Mouse (Mus musculus): Measurements from ENCODE around the gene Dnajb9. TPM values are rescaled to one million over a fixed set of nuclear protein-coding genes. Genes with fewer than 3 reads are reported as not detected.

Dnajb9 gene
- polyA plus RNA-seq, 1 experiment from 2014 or later = 21.9 TPM

DNA sequence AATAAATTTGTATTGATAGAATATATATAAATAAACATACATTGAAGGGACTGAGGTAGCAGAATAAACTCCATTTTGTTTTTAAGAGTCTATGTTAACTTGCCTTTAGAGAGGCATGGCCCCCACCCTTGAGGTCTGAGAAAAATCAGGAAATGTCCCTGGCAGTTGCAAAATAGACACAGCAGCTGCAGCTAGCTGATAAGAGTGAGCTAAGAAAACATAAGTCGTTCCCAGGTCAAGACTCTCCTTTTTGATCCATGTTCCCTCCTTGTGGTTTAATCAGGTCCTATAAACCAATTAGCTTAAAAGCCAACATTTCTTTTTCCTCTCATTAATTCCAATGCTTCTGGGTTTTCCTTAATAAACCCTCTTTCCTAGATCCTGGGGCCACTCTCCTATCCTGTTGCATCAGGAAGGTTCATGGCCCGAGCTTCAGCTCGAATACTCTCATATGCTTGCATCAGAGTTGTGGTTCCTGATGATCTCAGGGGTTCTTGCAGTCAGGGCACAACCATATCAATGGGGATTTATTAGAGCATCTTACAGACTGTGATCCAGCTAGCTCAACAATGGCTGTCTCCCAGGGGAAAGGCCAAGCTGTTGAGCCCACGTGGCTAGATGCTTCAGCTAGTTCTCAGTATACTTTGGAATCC lies 12.1 kb downstream of the Dnajb9 start:
- no peak overlapping the region for H3K27ac ChIP-seq
- H3K9ac ChIP-seq = no peak overlapping the region
- no peak overlapping the region for H3K4me2 ChIP-seq
- ATAC-seq (replicated peaks; ENCODE audit: low FRiP score) = 0 out of 2 replicates have a peak, but pooled peaks have one; percentile 33
- WGBS = 36% methylated on average over 4 of the region's 4 CpGs
- H3K4me3 ChIP-seq (replicated peaks) = no peak overlapping the region
- no peaks in the 10 kb centered on the region for H3K27me3 ChIP-seq
- no peaks in the 10 kb centered on the region for H3K4me1 ChIP-seq
- no peaks in the 10 kb centered on the region for H3K36me3 ChIP-seq
- H3K9me3 ChIP-seq (replicated peaks) = no peaks in the 10 kb centered on the region

DNA sequence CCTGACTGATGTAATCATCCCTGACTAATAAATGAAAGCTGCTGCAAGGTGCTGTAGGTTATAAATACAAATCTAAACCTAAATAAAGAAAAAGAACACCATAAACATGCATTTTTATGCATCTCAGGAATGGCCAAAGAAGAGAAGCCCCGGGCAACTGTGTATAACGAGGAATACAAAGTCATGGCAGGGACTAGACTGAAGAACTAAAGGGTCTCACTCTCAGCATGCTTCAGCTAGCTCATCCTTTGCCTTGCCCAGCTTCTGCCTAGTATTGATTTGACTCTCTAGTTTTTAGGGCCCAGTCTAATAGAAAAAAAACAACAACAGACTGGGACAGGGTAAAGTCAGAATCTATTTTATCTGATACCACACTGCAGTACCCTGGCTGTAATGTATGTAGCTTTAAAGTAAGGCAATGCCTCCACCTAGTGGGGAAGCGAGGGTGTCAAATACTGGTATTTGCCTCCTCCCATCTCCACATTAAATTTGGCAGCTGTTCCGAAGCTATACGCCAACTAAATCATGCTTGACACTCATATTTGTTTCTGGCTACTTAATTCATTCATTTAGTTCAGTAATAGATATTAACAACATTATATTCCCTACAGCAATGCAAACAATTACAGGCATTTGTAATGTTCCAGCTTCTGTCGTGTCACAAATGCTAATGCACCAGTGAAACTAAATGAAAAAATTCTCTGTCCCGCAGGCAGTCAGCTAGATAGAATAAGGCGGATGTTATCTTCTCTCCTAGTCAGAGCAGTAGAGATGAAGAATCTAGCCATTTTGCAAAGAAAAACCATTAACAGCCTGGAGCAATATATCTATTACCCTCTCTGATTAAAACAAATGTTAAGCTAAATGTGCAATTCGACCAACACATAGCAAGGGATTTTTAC lies 28.8 kb downstream of the Dnajb9 start:
- Histone ChIP-seq H3K9ac (no peak overlapping the region), H3K36me3 (no peaks in the 10 kb centered on the region), H3K27me3 (no peaks in the 10 kb centered on the region), H3K4me3 (replicated peaks) (no peak overlapping the region), H3K4me2 (no peak overlapping the region), H3K9me3 (replicated peaks) (no peaks in the 10 kb centered on the region), H3K4me1 (0 out of 2 replicates have a peak, but pooled peaks cover 1% of the 10 kb centered on the region), H3K27ac (no peak overlapping the region)
- peak; percentile 82; the same call in 1 of the 2 replicates for ATAC-seq (replicated peaks; ENCODE audit: low FRiP score)
- WGBS = 45% methylated on average over 9 of the region's 9 CpGs

DNA sequence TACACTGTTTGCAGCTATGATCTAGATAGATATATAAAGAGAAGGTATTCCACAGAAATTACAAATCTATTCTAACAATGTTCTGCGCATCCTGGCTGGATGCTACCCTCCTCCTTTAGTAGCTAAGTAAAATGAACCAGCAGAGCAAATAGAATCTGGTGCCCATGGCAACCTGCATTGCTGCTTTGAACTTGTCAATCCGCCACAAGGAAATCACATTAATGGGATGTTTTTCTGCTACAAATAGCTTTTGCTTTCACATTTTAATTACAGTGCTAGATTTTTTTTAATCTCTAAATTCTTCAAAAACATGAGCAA lies 33.1 kb downstream of the Dnajb9 start:
- 89% methylated on average over 2 of the region's 2 CpGs for WGBS
- no peak overlapping the region for H3K4me3 ChIP-seq (replicated peaks)
- no peak overlapping the region for H3K4me2 ChIP-seq

DNA sequence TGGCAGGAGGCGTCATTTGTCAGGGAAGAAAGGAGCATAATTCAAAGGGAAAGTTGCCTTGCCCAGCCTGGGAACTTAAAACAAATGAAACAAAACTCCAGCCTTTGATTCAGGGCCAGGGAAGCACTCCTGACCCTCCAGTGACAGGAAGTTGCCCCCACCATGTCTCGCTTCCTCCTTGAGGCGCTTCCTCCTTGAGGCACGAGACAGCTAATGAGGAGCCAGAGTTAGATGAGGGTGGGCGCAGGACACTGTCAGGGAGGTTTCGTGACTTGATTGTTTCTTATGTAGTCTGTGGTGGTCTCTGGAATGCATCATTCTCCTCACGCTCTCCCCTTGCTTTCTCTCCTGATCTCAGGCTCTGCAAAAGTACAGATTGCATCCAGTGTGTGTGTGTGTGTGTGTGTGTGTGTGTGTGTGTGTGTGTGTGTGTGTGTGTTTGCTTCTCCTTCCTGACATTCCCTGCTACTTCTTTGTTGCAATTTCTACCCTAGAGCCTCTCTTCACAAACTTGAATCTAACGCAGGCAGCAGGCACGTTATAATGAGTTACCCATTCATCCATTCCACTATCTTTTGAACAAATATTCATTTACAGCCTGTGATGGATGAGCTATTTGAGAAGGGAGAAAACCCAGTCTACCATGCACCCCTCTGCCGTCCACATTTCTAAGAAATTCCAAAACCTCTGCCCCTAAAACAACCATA lies 33.6 kb downstream of the Dnajb9 start:
- peak overlapping the region; percentile 19; the same call in 1 of the 2 replicates for H3K4me2 ChIP-seq
- H3K4me1 ChIP-seq = 0 out of 2 replicates have a peak, but pooled peaks cover 4% of the 10 kb centered on the region
- H3K9me3 ChIP-seq (replicated peaks) = no peaks in the 10 kb centered on the region
- H3K9ac ChIP-seq = no peak overlapping the region
- H3K27ac ChIP-seq = no peak overlapping the region
- H3K36me3 ChIP-seq = no peaks in the 10 kb centered on the region
- H3K27me3 ChIP-seq = no peaks in the 10 kb centered on the region
- ATAC-seq (replicated peaks; ENCODE audit: low FRiP score) = peak; percentile 66; the same call in 1 of the 2 replicates
- H3K4me3 ChIP-seq (replicated peaks) = no peak overlapping the region
- whole genome bisulfite sequencing = 37% methylated on average over 10 of the region's 10 CpGs

More for the DNA sequence above, 33.1 kb downstream of the Dnajb9 start:
- no peak for ATAC-seq (replicated peaks; ENCODE audit: low FRiP score)
- Histone ChIP-seq H3K9me3 (replicated peaks) (no peaks in the 10 kb centered on the region), H3K9ac (no peak overlapping the region), H3K36me3 (no peaks in the 10 kb centered on the region), H3K27me3 (no peaks in the 10 kb centered on the region), H3K4me1 (0 out of 2 replicates have a peak, but pooled peaks cover 4% of the 10 kb centered on the region), H3K27ac (no peak overlapping the region)

DNA sequence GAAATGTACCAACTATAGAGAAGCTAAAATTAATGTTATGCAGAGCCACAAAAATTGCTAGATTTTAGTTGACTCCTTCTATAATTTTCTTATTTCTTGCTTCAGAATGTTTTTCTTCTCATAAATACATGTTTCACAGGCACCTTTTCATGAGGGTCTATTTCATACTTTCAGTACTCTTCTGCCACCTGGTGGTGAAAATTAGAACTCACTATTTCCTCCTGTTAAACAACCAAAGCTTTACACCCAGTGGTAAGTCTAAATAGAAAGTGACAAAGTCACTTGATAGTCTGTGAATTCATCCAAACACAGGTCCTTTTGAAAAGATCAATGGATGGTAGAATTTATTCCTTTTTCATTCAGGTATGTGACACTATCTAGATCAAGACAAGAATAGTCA lies 43.2 kb downstream of the Dnajb9 start:
- no peaks in the 10 kb centered on the region for H3K4me1 ChIP-seq
- H3K27ac ChIP-seq = no peak overlapping the region
- H3K9ac ChIP-seq = no peak overlapping the region
- no peak overlapping the region for H3K4me2 ChIP-seq
- no peak overlapping the region for H3K4me3 ChIP-seq (replicated peaks)
- H3K27me3 ChIP-seq = no peaks in the 10 kb centered on the region
- no peaks in the 10 kb centered on the region for H3K9me3 ChIP-seq (replicated peaks)
- no peak for ATAC-seq (replicated peaks; ENCODE audit: low FRiP score)
- H3K36me3 ChIP-seq = no peaks in the 10 kb centered on the region

DNA sequence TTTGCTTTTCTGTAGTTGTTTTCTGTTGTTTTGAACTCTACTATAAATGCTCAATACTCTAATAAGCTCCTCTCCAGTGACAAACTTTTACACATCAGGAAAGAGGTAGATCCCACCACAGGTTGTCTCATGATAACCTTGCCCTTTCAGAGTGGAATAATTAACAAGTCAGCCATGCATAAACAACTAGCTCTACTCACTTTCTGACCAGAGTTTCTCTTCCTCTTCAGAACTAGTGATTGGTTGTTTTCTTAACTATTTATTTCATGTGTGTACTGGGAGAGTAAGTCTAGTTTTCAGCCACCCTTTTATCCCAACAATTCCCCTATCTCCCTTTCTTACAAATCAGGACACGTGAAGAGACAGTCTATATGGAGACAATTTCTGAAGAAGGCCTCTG lies 50.8 kb downstream of the Dnajb9 start:
- Histone ChIP-seq H3K4me1 (no peaks in the 10 kb centered on the region), H3K27me3 (no peaks in the 10 kb centered on the region), H3K36me3 (no peaks in the 10 kb centered on the region), H3K9ac (no peak overlapping the region), H3K27ac (no peak overlapping the region), H3K4me2 (no peak overlapping the region), H3K4me3 (replicated peaks) (no peak overlapping the region), H3K9me3 (replicated peaks) (no peaks in the 10 kb centered on the region)
- no peak for ATAC-seq (replicated peaks; ENCODE audit: low FRiP score)
- WGBS = 79% methylated on average over 1 of the region's 1 CpGs

Small RNA genes lying within 50 kb of the gene (microRNA-seq; reads per million reads assigned to microRNA genes)
- not detected for gene Mir5627

Other genes starting within 250 kb of the Dnajb9 start
- gene Pnpla8, start 11.0 kb upstream of the Dnajb9 start, polyA plus RNA-seq (2015; fragmentation: Nextera tagmentation; extraction: Ambion mirVana) = 65.1 and 71.8 TPM in 2 replicates
- gene Nrcam, start 118.6 kb upstream of the Dnajb9 start, polyA plus RNA-seq (2015; fragmentation: Nextera tagmentation; extraction: Ambion mirVana) = 10.0 and 10.8 TPM in 2 replicates

All from kidney, embryonic 15.5 days (tissue).